Mouse (Mus musculus): Measurements from ENCODE around the gene Hist2h3c1.
"Not testable (repeated sequence)": the region's sequence is repeated elsewhere in the genome, so short reads cannot be mapped to it uniquely, and the experiment has no call there.

The Hist2h3c1 gene

GRCm38 (mm10) chr3:96234914-96235313, 11.6 kb upstream of the Hist2h3c1 start:
- DNase-seq (ENCODE audit: low spot score in 2 of 2) = no peak

- no peak for DNase-seq (ENCODE audit: low spot score in 2 of 2)
Observed at GRCm38 (mm10) chr3:96235836-96236235, 10.6 kb upstream of the Hist2h3c1 start.

- DNase-seq (ENCODE audit: low spot score in 2 of 2) = no peak
Observed at GRCm38 (mm10) chr3:96236834-96237334, 9.6 kb upstream of the Hist2h3c1 start.

- DNase-seq (ENCODE audit: low spot score in 2 of 2) = no peak
Observed at GRCm38 (mm10) chr3:96237335-96237903, 9.1 kb upstream of the Hist2h3c1 start.

- DNase-seq (ENCODE audit: low spot score in 2 of 2) = no peak
Observed at GRCm38 (mm10) chr3:96237904-96238511, 8.5 kb upstream of the Hist2h3c1 start.

- DNase-seq (ENCODE audit: low spot score in 2 of 2) = peak in 1 of 2 experiments; percentile 21
Observed at GRCm38 (mm10) chr3:96238954-96239793, 7.3 kb upstream of the Hist2h3c1 start, which contains the start of gene Hist2h3c2. Gene Hist2h3c2 (minus strand): TSS chr3:96239127.

- peak; percentile 99 for DNase-seq (ENCODE audit: low spot score in 2 of 2)
Observed at GRCm38 (mm10) chr3:96239949-96240798, 6.3 kb upstream of the Hist2h3c1 start, which contains the start of gene Hist2h2aa2. Gene Hist2h2aa2 (minus strand): TSS chr3:96240276.

GRCm38 (mm10) chr3:96240799-96241197, 5.7 kb upstream of the Hist2h3c1 start:
- no peak for DNase-seq (ENCODE audit: low spot score in 2 of 2)

GRCm38 (mm10) chr3:96243921-96244572, 2.4 kb upstream of the Hist2h3c1 start:
- no peak for DNase-seq (ENCODE audit: low spot score in 2 of 2)

GRCm38 (mm10) chr3:96245003-96245886, 1.2 kb upstream of the Hist2h3c1 start, which contains the start of gene Hist2h2aa1:
Gene Hist2h2aa1 (plus strand): TSS chr3:96245497.
- peak; percentile 82 to 83 for DNase-seq (ENCODE audit: low spot score in 2 of 2)

- not testable (repeated sequence) for DNase-seq (ENCODE audit: low spot score in 2 of 2)
Observed at GRCm38 (mm10) chr3:96246018-96246417, 467 bp upstream of the Hist2h3c1 start.

- no peak for DNase-seq (ENCODE audit: low spot score in 2 of 2)
Observed at GRCm38 (mm10) chr3:96247356-96248140, 1.1 kb downstream of the Hist2h3c1 start.

- DNase-seq (ENCODE audit: low spot score in 2 of 2) = no peak
Observed at GRCm38 (mm10) chr3:96248141-96249033, 1.9 kb downstream of the Hist2h3c1 start.

GRCm38 (mm10) chr3:96249034-96249345, 2.5 kb downstream of the Hist2h3c1 start:
- DNase-seq (ENCODE audit: low spot score in 2 of 2) = no peak

- no peak for DNase-seq (ENCODE audit: low spot score in 2 of 2)
Observed at GRCm38 (mm10) chr3:96250890-96251289, 4.4 kb downstream of the Hist2h3c1 start.

GRCm38 (mm10) chr3:96251787-96252186, 5.3 kb downstream of the Hist2h3c1 start:
- DNase-seq (ENCODE audit: low spot score in 2 of 2) = no peak

GRCm38 (mm10) chr3:96254683-96255355, 8.3 kb downstream of the Hist2h3c1 start:
- no peak for DNase-seq (ENCODE audit: low spot score in 2 of 2)

All from frontal cortex, postnatal 25 days (tissue).